Mouse (Mus musculus) granulocyte monocyte progenitor cell, adult 5-6 weeks (primary cell): ENCODE results near the gene Sh3bp1. TPM values are rescaled to one million over a fixed set of nuclear protein-coding genes. Genes with fewer than 3 reads are reported as not detected.

ENCODE experiments used
- ATAC-seq: replicated peaks from 2 replicates; pipeline ENCODE4 v1.8.0; 2016; ENCODE audit warnings: mild to moderate bottlenecking, moderate TSS enrichment, inconsistent platforms; ENCODE audit not compliant: poor library complexity, severe bottlenecking
- total RNA-seq, 2 experiments: library from RNA; stranded (forward) in 1 of 2; stranded (reverse) in 1 of 2; fragments of 200-712, 200-1000 nt in 1 of 2; fragments of >200 nt in 1 of 2; fragmentation: Nextera tagmentation in 1 of 2; gene quantifications; 2 replicates each; pipeline ENCODE4 v1.2.3; 2014 to 2017

The Sh3bp1 gene
- total RNA-seq, 2 experiments from 2014 or later: 29.4 to 58.0 TPM

DNA sequence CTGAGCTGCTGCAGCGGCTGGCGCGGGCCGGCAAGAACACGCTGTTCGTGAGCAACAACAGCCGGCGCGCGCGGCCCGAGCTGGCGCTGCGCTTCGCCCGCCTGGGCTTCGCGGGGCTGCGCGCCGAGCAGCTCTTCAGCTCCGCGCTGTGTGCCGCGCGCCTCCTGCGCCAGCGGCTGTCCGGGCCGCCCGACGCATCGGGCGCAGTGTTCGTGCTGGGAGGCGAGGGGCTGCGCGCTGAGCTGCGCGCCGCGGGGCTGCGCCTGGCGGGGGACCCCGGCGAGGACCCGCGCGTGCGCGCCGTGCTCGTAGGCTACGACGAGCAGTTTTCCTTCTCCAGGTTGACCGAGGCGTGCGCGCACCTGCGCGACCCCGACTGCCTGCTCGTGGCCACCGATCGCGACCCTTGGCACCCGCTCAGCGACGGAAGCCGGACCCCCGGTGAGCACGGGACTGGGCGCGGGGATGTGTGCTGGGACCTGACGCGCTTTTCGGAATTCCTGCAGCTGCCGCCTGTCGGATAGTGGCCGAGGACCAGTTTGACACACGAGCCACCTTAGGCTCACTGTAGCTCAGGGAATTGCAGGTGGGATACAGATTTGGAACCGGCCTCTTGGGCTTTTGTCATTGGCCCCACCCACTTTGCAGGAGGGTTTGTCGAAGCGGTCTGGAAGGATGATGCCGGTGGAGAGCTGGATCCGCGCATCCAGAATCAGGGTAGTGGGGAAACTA, 14.7 kb downstream of the Sh3bp1 start:
- no peak for ATAC-seq

DNA sequence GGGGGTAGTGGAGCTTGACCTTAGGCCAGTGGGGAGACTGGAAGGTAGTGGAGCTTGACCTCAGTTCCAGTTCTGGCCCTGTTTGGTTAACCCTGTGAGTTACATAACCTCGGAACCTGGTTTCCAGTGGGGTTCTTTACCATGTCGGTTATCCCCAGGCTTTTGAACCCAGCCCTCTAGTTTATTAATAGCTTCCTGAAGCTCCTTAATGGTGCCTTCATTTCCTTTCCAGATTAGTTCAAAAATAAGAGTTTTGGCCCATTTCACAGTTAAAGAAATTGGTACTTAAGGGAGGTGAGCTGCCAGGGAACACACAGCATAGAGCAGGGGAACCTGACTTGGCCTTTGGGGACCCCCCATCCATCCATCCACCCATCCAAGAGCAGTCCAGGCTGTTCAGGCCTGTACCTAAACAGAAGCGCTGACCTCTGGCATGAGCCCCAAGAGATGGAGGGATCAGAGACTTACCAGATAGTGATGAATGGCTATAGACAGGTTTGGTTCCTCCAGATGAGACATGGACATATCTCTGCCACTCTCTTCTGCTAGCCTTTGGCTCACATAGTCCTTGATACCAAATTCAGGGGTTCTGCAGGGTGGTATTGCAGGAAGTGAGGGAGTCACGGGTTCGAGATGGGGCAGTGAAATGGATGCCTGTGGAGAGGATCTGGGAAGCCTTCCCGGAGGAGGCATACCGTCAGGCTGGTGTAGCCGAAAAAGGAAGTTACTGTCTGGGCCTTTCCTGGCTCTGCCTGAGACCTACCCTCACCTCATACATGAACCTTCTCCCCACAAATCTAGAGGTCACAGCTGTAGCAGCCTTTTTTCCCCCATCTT, 15.5 kb downstream of the Sh3bp1 start:
- ATAC-seq: no peak

DNA sequence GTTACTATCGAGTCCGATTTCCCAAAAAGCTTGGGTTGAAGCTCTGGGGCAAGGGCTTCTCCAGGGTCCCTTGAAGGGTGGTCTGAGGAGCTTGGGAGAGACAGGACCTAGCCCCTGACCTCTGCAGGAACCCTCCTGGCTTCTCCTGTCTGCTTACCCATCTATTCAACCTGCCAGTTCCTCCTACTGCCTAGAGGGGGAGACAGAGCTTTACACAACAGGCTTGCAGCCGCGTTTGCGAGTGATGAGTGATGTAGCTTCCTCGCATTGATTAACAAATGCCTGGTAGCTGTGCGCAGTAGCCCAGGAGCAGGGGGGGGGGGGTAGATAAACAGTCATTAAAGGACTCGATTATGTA, 16.1 kb downstream of the Sh3bp1 start:
- ATAC-seq: peak; percentile 68

DNA sequence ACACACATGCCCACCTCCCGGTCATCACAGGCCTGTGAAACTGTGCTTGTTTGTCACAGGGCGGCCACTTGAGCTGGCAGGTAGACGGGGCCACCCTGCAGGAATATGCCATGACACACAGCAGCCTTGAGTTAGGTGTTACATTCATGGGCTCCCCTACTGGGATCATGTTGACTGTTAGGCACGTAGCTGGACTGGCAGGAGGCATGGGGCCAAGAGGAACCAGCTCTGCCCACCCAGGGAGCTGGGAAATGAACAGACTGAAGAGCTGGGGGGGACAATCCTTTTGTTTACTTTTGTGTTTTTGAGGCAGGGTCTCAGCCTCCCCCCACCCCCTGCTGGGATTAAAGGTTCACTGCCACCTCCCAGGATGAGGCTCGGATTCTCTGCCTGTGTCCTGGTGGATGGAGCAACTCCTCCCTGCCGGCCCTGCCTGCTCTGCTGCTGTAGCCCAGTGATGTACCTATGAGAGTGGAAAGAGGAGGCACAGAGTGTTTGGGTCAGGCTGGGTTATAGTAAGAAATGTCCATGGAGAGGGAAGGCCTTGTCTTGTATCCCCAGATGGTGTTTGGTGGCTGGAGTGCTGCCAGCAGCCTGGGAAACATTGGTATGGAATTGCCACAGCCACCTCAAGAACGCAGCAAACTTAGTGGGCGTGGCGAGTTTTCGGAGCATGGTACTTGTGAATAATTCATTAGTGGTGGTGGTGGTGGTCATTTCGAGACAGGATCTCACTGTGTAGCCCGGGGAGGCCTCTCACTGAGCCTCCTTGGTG, 16.7 kb downstream of the Sh3bp1 start:
- no peak for ATAC-seq

DNA sequence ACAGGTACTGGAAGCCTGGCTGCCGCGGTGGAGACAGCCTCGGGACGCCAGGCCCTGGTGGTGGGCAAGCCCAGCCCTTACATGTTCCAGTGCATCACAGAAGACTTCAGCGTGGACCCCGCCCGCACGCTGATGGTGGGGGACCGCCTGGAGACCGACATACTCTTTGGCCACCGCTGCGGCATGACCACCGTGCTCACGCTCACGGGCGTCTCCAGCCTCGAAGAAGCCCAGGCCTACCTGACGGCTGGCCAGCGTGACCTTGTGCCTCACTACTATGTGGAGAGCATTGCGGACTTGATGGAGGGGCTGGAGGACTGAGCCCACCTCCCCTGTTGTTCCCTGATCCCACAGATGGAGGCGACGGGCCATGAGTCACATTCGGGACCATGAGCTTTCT, 18.6 kb downstream of the Sh3bp1 start:
- no peak for ATAC-seq

DNA sequence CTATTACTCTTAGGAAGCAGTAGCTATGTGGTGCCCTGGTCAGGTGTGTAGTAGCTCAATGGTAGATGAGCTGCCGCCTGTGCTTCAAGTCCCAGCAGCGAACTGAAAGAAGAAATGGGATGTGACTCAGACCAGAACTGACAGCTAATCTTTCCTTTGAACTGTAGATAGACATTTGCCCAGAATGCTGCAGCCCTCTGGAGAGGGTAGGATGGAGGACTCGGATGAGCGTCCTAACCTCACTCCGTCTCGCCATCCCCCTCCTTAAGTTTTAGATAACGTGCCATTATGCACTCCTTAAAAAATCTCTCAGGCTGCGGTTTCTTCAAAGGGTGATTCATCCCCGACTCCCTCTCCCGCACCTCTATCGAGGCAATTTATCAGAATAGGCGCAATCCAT, 20.3 kb downstream of the Sh3bp1 start:
- no peak for ATAC-seq

DNA sequence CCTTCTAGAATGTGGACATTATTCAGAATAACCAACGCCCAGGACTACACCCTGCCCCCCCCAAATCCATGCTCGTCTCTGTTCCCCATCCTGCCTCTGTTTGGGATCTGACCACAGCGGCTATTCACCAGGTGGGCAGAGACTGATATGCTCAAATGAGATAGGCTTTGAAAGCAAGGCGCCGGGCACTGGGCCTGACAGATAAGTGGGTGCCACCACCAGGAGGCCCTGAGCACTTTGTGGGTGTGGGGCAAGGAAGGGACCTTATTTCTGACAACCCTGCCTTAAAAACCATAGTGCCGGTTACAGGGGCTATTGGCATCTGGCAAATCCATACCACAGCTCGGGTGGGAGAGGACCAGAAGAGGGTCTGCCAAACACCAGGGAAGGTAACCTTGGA, 23.1 kb downstream of the Sh3bp1 start:
- no peak for ATAC-seq

DNA sequence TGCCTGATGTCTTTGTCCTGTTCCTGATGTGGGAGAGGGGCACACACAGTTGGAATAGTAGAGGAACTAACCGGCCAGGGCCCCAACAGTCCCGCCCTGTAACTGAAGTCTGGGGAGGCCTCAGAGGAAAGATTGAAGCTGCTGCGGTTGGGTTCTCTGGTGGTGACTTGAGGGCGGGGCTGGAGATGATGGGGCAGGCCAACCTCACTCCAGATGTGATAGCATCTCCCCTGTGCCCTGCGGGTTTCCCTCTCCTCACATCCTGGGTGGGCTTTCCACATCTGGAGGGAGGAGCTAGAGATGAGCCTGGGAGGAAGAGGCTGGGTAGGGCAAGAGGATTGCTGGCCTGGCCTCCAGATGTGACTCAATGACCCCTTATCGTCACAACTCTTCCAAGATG, 24.0 kb downstream of the Sh3bp1 start:
- ATAC-seq: peak; percentile 50

DNA sequence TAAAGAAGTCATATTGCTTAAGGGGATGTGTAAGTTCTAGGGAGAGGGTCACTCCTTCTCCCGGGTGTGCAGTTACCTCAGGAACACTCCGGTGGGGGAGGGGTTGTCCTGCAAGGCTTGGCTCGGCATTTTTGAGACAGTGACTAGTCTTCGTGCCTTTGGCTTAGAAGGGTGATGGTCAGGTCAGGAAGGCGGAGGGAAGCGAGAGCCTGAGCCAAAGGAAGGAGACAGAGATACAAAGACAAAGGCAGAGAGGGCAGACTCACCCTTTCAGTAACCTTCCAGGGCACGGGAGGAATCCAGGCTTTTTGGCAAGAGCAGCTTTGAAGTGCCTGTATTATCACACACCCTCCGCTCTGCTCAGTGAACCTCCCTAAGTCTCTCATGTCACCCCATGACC, 25.6 kb downstream of the Sh3bp1 start:
- ATAC-seq: no peak

DNA sequence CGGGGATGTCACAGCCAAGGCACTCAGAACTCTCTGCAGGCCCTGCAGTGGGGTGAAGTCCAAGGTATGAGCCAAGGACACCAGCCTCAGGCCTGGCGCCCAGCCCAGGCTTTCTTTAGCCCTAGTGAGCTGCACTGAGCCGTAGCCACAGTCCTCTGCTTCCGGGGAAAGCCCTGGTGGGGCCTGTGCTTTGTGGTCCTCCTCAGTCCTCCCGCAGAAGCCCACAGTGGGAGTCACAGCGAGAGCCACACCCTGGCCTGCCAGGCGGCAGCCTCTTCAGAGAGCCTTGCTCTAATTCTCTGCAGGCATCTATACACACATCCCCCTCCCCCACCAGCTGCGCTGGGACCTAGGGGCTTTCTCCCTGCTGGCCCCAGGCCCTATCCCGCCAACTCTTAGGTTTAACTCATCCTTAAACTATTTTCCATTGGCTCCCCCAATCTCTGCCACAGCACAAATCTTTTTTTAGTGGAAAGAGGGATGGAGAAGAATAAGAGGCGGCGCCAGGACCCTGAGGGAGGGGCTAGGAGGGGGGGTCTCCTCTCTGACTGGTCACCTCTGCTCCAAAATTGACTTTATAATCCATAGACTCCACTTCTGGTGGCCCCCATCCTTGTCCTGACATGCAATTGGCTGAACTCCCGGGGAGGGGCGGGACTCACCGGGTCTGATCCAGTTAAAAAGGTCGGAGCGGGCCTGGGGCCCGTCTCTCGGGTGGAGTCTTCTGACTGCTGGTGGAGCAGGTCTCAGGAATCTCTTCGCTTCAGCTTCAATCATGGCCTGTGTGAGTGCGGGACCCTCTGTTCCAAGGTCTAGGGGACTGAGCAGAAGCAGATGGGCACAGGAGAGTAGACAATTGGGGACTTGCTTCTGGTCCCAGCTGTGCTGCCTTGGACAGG, 26.7 kb downstream of the Sh3bp1 start, which contains the start of gene Lgals1:
Gene Lgals1 (plus strand): TSS at position 705 of the 899 bp plus-strand sequence.
- ATAC-seq: peak; percentile 47

DNA sequence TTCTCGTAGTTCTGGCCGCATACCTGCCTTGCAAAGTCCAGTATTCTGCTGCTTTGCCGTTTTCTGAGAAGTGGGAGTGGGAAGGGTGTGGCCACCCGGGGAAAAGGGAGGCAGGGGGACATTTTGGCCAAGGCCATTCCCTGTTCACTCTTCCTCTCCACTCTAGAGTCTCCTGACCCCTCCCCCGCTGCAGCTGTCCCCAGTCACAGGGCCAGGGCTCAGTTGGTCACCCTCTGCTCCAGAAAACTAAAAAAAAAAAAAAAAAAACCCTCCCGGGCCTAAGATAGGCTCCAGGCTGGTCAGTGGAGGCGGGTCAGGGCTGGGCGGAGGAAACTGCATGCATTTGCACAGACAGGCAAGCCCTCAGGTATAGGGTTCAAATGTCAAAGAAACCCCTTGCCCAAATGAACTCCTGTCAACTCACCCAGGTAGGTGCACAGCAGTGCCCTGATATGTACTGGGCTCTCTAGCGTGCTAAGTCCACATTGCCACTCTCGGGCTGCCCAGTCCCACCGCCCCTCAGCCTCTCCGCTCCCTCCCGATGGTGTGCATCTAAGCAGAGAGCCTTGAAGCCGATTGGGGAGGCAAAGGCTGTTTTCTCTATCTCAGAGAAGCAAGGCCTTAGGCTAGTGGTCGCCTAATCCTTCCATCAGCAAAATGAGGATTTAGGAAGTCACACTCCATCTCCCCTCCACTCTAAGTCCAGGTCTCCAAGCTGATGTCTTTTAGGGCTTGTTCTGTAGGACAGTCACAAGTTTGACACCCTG, 27.6 kb downstream of the Sh3bp1 start:
- ATAC-seq: no peak

DNA sequence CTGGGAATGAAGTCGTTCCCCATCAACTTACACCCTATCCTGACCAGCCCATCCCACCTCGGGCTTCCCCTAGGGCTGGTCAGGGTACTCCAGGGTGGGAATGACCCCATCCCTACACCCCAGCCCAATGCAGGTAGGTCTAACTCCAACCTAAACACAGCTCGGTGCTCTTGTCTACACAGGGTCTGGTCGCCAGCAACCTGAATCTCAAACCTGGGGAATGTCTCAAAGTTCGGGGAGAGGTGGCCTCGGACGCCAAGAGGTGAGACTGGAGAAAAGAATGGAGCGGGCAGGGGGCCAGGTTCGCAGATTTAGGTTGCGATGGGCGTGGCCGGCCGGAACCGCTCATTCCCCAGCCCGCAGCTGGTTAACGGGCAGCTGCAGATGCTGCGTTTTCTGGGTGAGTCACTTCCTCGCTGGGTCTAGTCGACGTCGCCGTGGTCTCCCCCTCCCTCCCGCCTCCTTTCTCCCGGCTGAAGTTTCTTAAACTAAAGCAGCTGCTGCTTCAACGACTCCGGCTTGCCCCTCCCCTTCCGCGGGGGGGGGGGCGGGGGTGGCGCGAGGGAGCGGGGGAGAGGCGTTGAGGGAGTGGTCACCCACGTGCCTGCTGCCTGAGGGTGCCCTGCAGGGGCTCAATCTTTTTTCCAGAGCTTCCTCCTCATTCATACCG, 28.4 kb downstream of the Sh3bp1 start:
- peak; percentile 60 for ATAC-seq

DNA sequence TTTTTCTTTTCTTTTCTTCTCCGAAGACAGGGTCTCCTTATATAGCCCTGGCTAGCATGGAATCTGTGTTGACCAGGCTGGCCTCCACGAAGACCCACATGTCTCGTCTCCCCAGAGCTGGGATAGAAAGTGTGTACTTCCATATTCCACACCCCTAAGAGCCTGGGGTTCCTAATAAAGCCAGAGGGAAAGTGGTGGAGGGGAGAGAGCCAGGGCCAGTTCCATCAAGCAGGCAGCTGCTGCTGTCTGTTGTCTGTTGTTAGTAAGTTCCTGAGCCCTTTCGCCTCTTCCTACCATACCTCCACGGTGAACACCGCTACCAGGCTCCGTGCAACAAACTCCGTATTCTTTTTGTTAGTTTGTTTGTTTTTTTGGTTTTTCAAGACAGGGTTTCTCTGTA, 29.0 kb downstream of the Sh3bp1 start:
- ATAC-seq: no peak

DNA sequence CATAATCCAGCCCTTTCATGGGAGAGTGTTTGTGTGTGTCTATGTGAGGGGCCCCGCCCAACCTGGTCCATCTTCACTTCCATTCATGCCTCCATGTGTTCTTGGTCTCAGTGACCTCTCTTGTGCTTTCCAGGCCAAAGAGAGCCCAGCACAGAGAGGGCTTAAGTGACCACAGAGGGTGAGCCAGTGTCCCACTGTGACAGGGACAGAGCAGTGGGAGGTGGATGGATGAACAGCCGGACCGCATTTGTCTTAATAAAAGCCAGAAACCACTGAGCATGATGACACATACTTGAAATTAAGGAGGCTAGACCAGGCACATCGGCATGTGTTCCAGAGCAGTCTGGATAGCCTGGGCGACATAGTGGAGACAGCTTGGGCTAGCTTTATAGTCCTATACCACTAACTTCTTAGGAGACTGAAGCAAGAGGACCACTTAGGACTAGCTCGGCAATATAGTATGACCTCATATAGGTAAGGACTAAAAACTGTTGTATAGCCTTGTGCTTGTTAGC, 30.7 kb downstream of the Sh3bp1 start:
- ATAC-seq: no peak

DNA sequence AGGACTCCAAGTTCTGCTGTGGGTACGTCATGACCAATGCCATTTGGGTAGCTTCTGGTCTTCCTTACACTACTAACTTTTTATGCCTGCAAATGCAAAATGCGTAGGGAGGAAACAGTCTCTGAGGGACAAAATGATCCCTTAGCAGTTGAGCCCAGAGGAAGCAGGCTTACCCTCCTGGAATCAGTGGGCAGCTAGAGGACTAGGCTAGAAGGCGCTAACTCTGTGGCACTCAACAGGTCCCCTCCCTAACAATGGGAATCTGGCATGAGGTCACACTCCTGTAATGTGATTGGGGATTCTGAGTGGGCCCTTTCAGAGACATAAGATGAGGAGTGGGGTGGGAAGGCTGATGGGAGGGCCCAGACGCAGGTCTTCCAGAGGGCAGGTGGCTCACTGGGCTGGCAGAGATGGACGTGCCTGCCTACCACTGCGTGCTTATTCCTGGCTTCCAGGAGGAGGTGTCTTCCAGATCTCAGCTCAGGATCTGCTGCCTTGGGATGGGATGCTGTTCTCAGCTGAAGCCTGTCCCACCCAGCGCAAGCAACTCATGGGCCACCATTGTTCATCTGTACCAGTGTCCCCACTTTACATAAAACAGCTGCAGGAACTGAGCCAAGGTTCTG, 31.3 kb downstream of the Sh3bp1 start:
- no peak for ATAC-seq

DNA sequence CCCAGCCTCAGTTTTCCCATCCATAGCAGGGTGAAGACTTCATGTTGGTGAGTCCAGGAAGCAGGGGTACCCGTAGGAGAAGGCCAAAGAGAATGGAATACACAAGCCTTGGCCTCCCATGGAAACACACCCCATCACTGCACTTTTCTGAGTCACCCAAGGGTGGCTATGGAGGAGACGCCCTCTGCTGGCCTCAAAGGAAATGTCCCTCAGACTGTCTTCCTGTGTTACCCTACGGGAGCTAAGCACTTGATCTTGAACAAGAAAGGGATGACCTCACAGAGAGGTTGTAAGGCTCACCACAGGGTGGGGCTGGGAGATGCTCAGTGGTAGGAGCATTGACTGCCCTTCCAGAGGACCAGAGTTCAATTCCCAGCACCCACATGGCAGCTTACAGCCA, 32.0 kb downstream of the Sh3bp1 start:
- peak; percentile 63 for ATAC-seq

DNA sequence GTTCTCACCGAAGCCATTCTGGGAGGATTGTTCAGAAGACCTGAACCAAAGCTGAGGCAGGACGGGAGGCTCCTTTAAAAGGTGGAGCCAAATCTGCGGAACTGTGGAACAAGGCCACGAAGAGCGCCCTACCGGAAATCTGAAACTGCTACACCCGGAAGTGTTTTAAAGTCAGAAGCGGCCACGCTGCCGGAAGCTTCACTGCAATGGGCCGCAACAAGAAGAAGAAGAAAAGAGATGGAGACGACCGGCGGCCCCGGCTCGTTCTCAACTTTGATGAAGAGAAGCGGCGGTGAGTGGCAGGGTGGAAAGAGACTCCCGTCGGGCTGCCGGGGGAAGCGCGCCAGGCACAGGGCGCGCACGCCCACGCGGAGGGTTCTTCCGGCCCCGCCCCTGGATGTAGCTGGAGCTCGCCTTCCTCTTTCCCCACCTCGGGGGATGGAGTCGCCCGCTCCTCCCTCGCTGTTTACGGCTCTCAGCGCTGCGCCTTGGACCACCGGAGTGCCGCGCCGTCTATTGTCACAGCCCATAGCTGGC, 35.3 kb downstream of the Sh3bp1 start, which contains the start of gene Nol12:
Gene Nol12 (plus strand): TSS at position 150 of the 537 bp plus-strand sequence.
- peak; percentile 82 for ATAC-seq

DNA sequence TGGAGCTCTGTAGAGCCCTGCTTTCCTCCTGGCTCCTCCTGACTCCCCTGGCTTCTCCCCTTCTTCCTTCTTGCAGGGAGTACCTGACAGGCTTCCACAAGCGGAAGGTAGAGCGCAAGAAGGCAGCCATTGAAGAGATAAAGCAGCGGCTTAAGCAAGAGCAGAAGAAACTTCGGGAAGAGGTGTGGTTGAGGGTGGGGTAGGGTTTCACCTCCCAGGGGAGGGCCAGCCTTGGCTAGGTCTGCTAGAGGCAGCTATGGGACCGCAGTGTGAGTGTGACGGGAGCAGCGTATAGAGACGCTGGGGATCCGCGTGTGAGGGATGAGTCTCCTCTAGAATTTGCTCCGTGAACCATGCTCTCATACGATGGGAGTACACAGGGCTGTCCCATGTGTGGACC, 36.8 kb downstream of the Sh3bp1 start:
- ATAC-seq: no peak
